Mouse (Mus musculus) hindbrain, embryonic 13.5 days (tissue): ENCODE results near the gene Mettl15. TPM values are rescaled to one million over a fixed set of nuclear protein-coding genes. Genes with fewer than 3 reads are reported as not detected.
"Not testable (repeated sequence)": the region's sequence is repeated elsewhere in the genome, so short reads cannot be mapped to it uniquely, and the experiment has no call there.

Experiments used
- ATAC-seq: fragments of 200-750 bp; cut with Nextera tagmentation; 2 replicates; pipeline ENCODE4 v1.8.0; 2017; ENCODE audit warnings: moderate TSS enrichment; ENCODE audit not compliant: low FRiP score
- H3K27ac ChIP-seq: fragments of 300-500 bp; sonication (generic); 2 replicates; pipeline ENCODE4 v1.5.1; 2015; ENCODE audit warnings: inconsistent platforms, mild to moderate bottlenecking, moderate library complexity
- H3K27me3 ChIP-seq: fragments of 300-500 bp; sonication (generic); 2 replicates; pipeline ENCODE4 v1.6.1; 2015; ENCODE audit warnings: mild to moderate bottlenecking, inconsistent platforms
- H3K36me3 ChIP-seq: fragments of 300-500 bp; sonication (generic); 2 replicates; pipeline ENCODE4 v1.6.1; 2015; ENCODE audit warnings: mild to moderate bottlenecking, inconsistent platforms
- H3K4me1 ChIP-seq: fragments of 300-500 bp; sonication (generic); replicated peaks from 2 replicates; pipeline ENCODE4 v1.6.1; 2015; ENCODE audit warnings: inconsistent platforms
- H3K4me2 ChIP-seq: fragments of 300-500 bp; sonication (generic); 2 replicates; pipeline ENCODE4 v1.6.1; 2015; ENCODE audit warnings: inconsistent platforms, mild to moderate bottlenecking, moderate library complexity
- H3K4me3 ChIP-seq: fragments of 300-500 bp; sonication (generic); 2 replicates; pipeline ENCODE4 v1.5.1; 2015; ENCODE audit warnings: mild to moderate bottlenecking, inconsistent platforms
- H3K9ac ChIP-seq: fragments of 300-500 bp; sonication (generic); 2 replicates; pipeline ENCODE4 v1.6.1; 2015; ENCODE audit warnings: mild to moderate bottlenecking, inconsistent platforms
- H3K9me3 ChIP-seq: fragments of 300-500 bp; sonication (generic); 2 replicates; pipeline ENCODE4 v1.6.1; 2016; ENCODE audit warnings: inconsistent platforms
- WGBS: fragments of 180-500 bp; shearing (Covaris S2); methylation state at CpG from one replicate; pipeline ENCODE4 v1.1.7; 2015; 5-methylcytosine and 5-hydroxymethylcytosine counted together
- polyA plus RNA-seq: library from polyadenylated mRNA; unstranded; fragments of >200 nt; fragmentation: Nextera tagmentation; extraction: Ambion mirVana; gene quantifications from 2 replicates; pipeline ENCODE4 v1.2.1, GENCODE M21; 2015

The Mettl15 gene
- polyA plus RNA-seq, 1 experiment from 2014 or later = 7.6 TPM

- H3K36me3 ChIP-seq = no peaks in the 10 kb centered on the region
- WGBS = 92% methylated on average over 1 of the region's 1 CpGs
- H3K4me2 ChIP-seq = no peak overlapping the region
- ATAC-seq = no peak
- no peaks in the 10 kb centered on the region for H3K9me3 ChIP-seq
- H3K27ac ChIP-seq = no peak overlapping the region
- no peak overlapping the region for H3K9ac ChIP-seq
- H3K27me3 ChIP-seq = no peaks in the 10 kb centered on the region
- H3K4me3 ChIP-seq = no peak overlapping the region
- no peaks in the 10 kb centered on the region for H3K4me1 ChIP-seq
Measured at GRCm38 (mm10) chr2:109262779-109263178, 17.8 kb downstream of the Mettl15 start.

DNA sequence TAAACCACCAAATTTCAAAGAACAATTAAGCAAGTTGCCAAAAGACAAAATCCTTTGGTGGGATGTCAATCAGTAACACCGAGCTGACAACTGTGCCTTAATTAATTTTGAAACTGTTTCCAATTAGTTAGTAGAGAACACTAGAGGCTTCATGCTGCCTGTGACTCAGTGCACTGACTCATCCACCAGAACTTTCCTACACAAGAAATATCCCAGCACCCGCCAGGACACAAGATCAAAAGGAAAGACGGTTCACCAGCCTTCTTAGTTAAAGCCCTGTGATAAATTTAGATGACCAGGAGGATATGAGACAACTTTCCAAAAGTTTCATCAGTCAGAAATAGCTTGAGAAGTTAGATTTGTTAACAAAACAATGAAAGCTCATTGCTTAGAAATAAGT, 38.6 kb downstream of the Mettl15 start:
- Histone ChIP-seq H3K36me3 (no peaks in the 10 kb centered on the region), H3K27ac (no peak overlapping the region), H3K9ac (no peak overlapping the region), H3K9me3 (no peaks in the 10 kb centered on the region), H3K4me3 (no peak overlapping the region), H3K4me2 (no peak overlapping the region), H3K4me1 (no peaks in the 10 kb centered on the region), H3K27me3 (no peaks in the 10 kb centered on the region)
- ATAC-seq = no peak
- 71% methylated on average over 3 of the region's 3 CpGs for WGBS

DNA sequence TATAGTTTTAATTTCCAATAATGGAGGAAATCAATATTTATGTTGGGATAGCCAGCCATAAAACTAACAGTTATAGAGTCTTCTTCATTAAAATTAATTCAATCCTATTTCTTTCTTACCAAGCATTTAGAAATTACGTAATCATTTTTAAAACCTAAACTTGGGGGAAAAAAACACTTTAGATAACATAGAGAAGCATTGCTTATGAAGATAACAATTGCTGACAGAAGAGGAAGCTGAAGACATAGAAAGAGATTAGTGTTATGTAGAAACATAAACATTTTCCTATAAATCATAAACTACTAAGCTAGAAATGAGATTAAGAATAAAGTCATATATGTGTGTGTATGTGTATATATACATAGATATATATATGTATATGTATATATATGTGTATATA, 44.8 kb downstream of the Mettl15 start:
- no peaks in the 10 kb centered on the region for H3K4me1 ChIP-seq
- H3K27me3 ChIP-seq = no peaks in the 10 kb centered on the region
- no peak overlapping the region for H3K4me3 ChIP-seq
- H3K9me3 ChIP-seq = no peaks in the 10 kb centered on the region
- no peak overlapping the region for H3K4me2 ChIP-seq
- H3K9ac ChIP-seq = no peak overlapping the region
- no peaks in the 10 kb centered on the region for H3K36me3 ChIP-seq
- H3K27ac ChIP-seq = no peak overlapping the region
- ATAC-seq = no peak
- 96% methylated on average over 1 of the region's 1 CpGs for WGBS

DNA sequence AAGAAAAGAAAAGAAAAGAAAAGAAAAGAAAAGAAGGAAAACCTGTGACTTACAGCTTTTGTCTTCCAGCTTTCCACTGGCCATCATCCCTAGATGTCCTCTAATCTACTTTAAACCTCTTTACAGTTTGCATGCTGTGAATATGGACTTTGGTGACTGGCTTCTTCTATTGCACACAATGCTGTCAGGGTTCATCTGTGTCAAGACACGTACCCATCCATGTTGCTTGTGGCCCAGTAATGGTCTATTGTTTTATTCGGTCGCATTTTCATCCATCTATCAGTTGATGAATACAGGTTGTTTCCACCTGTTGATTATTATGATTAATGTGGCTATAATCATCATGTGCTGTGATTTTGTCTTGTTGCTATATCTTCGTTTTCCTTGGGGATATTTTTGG, 46.7 kb downstream of the Mettl15 start:
- ATAC-seq = no peak
- Histone ChIP-seq H3K27me3 (no peaks in the 10 kb centered on the region), H3K27ac (no peak overlapping the region), H3K9me3 (no peaks in the 10 kb centered on the region), H3K9ac (no peak overlapping the region), H3K36me3 (no peaks in the 10 kb centered on the region), H3K4me3 (no peak overlapping the region), H3K4me2 (no peak overlapping the region), H3K4me1 (no peaks in the 10 kb centered on the region)
- 83% methylated on average over 4 of the region's 4 CpGs for WGBS

GRCm38 (mm10) chr2:109230443-109230842, 50.1 kb downstream of the Mettl15 start:
- Histone ChIP-seq H3K9me3 (no peaks in the 10 kb centered on the region), H3K9ac (no peak overlapping the region), H3K4me2 (no peak overlapping the region), H3K4me1 (no peaks in the 10 kb centered on the region), H3K27ac (no peak overlapping the region), H3K36me3 (no peaks in the 10 kb centered on the region), H3K27me3 (no peaks in the 10 kb centered on the region), H3K4me3 (no peak overlapping the region)
- ATAC-seq = no peak

DNA sequence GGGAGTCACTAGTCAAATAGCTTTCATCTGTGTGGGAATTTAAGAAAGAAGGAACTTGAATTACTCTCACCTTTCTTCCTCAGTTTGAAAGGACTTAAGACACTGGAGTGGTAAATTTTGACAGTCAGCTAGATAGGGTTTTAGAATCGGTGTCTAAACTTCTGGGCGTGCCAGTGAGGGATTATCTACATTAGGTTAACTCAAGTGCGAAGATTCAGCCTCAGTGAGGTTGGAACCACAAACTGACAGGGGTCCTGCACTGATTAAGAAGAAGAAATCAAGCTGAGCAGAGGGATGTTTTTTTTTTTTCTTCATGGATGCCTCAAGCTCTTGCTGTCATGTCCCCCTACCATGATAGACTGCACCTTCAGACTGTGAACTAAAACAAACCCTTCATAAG, 53.4 kb downstream of the Mettl15 start:
- Histone ChIP-seq H3K9ac (no peak overlapping the region), H3K36me3 (no peaks in the 10 kb centered on the region), H3K4me2 (no peak overlapping the region), H3K4me1 (no peaks in the 10 kb centered on the region), H3K4me3 (no peak overlapping the region), H3K9me3 (no peaks in the 10 kb centered on the region), H3K27ac (no peak overlapping the region), H3K27me3 (no peaks in the 10 kb centered on the region)
- 77% methylated on average over 3 of the region's 3 CpGs for WGBS
- ATAC-seq = no peak

DNA sequence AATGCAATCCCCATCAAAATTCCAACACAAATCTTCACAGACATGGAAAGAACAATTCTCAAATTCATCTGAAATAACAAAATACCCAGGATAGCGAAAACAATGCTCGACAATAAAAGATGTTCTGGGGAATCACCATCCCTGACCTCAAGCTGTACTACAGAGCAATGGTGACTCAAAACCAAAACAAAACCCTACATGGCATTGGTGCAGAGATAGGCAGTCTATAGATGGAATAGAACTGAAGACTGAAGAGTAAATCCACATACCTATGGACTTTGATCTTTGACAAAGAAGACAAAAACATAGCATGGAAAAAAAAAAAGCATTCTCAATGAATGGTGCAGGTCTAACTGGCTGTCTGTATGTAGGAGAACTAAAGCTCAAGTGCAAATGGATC, 59.1 kb downstream of the Mettl15 start:
- Histone ChIP-seq H3K36me3 (no peaks in the 10 kb centered on the region), H3K27me3 (no peaks in the 10 kb centered on the region), H3K9ac (no peak overlapping the region), H3K4me1 (no peaks in the 10 kb centered on the region), H3K4me3 (no peak overlapping the region), H3K9me3 (no peaks in the 10 kb centered on the region), H3K4me2 (no peak overlapping the region), H3K27ac (no peak overlapping the region)
- ATAC-seq = no peak
- WGBS = 99% methylated on average over 2 of the region's 2 CpGs

DNA sequence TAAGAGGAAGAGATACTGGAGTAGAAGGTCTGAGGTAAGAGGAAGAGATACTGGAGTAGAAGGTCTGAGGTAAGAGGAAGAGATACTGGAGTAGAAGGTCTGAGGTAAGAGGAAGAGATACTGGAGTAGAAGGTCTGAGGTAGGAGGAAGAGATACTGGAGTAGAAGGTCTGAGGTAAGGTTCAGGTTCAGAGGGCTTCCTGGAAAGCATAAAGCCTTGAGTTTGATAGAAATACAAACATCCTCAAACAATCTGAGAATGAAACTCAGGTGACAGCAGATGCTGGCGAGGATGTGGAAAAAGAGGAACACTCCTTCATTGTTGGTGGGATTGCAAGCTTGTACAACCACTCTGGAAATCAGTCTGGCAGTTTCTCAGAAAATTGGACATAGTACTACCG, 63.9 kb downstream of the Mettl15 start:
- H3K4me3 ChIP-seq, H3K27ac ChIP-seq, H3K4me2 ChIP-seq, H3K36me3 ChIP-seq, H3K9me3 ChIP-seq, H3K27me3 ChIP-seq, H3K4me1 ChIP-seq, ATAC-seq, H3K9ac ChIP-seq: not testable (repeated sequence)
- WGBS = 87% methylated on average over 2 of the region's 2 CpGs

DNA sequence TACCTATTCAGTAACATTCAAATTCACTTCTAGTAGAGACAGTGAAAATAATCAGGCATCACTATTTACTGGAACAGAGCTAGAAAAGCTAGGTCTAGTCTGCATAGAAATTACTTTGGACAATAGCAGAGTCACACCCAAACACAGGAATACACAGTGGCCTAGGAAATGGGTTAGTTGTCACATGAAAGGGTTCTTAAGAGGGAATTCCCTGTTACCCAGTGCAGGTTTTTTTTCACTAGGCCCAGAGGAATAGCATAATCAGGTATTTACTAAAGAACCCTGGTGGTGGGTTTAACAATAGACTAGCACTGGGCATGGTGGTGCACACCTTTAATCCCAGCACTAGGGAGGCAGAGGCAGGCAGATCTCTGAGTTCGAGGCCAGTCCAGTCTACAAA, 69.9 kb downstream of the Mettl15 start:
- 96% methylated on average over 1 of the region's 1 CpGs for WGBS
- H3K36me3 ChIP-seq, H3K4me3 ChIP-seq, H3K27ac ChIP-seq, ATAC-seq, H3K4me2 ChIP-seq, H3K9ac ChIP-seq, H3K9me3 ChIP-seq, H3K27me3 ChIP-seq, H3K4me1 ChIP-seq: not testable (repeated sequence)

- H3K4me3 ChIP-seq = no peak overlapping the region
- no peak overlapping the region for H3K9ac ChIP-seq
- no peaks in the 10 kb centered on the region for H3K4me1 ChIP-seq
- no peak overlapping the region for H3K4me2 ChIP-seq
- no peaks in the 10 kb centered on the region for H3K27me3 ChIP-seq
- no peak overlapping the region for H3K27ac ChIP-seq
- no peaks in the 10 kb centered on the region for H3K9me3 ChIP-seq
- H3K36me3 ChIP-seq = no peaks in the 10 kb centered on the region
- WGBS = 86% methylated on average over 2 of the region's 2 CpGs
- no peak for ATAC-seq
Measured at GRCm38 (mm10) chr2:109208032-109208431, 72.5 kb downstream of the Mettl15 start.

DNA sequence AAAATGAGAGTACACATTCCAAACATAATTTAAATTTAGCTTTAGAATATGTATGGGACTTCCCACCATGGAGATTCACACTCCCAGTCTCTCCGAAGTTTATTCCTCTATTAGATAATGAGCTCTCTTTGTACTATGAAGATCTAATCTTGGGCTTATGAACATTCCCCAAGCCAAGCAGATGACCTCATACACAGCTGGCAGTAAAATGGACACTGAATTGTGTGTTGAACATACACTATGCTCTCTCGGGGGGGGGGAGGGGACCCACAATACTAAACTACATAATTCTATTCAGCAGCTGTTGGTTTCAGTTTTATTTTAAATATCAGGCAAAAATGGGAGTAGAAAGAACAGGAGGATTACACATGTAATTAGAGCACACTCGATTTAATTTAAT, 97.6 kb downstream of the Mettl15 start:
- ATAC-seq = no peak
- 84% methylated on average over 3 of the region's 3 CpGs for WGBS
- Histone ChIP-seq H3K4me1 (no peaks in the 10 kb centered on the region), H3K27ac (no peak overlapping the region), H3K27me3 (no peaks in the 10 kb centered on the region), H3K9me3 (no peaks in the 10 kb centered on the region), H3K36me3 (no peaks in the 10 kb centered on the region), H3K4me3 (no peak overlapping the region), H3K4me2 (no peak overlapping the region), H3K9ac (no peak overlapping the region)

GRCm38 (mm10) chr2:109158509-109158908, 122.0 kb downstream of the Mettl15 start:
- WGBS = 81% methylated on average over 1 of the region's 1 CpGs
- H3K36me3 ChIP-seq = no peaks in the 10 kb centered on the region
- H3K4me1 ChIP-seq = 0 out of 2 replicates have a peak, but pooled peaks cover 3% of the 10 kb centered on the region
- H3K27ac ChIP-seq = no peak overlapping the region
- no peaks in the 10 kb centered on the region for H3K27me3 ChIP-seq
- H3K9ac ChIP-seq = no peak overlapping the region
- no peak overlapping the region for H3K4me3 ChIP-seq
- H3K9me3 ChIP-seq = no peaks in the 10 kb centered on the region
- no peak for ATAC-seq
- H3K4me2 ChIP-seq = no peak overlapping the region

DNA sequence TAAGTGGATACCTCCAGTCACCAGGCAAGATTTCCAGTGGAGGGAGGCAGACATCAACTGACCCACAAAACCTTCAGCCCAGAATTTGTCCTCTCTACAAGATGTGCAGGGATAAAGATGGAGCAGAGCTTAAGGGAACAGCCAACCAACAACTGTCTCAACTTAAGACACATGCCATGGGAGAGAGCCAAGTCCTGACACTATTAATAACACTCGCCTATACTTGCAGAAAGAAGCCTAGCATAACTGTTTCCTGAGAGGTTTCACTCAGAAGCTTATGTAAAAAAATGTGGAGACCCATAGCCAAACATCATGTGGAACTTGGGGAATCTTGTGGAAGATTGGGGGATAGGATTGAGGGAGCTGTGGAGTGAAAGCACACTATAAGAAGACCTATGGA, 124.4 kb downstream of the Mettl15 start:
- Histone ChIP-seq H3K4me1 (0 out of 2 replicates have a peak, but pooled peaks cover 5% of the 10 kb centered on the region), H3K27ac (no peak overlapping the region), H3K9me3 (no peaks in the 10 kb centered on the region), H3K4me3 (no peak overlapping the region), H3K4me2 (no peak overlapping the region), H3K36me3 (no peaks in the 10 kb centered on the region), H3K9ac (no peak overlapping the region), H3K27me3 (no peaks in the 10 kb centered on the region)
- ATAC-seq = no peak
- 89% methylated on average over 1 of the region's 1 CpGs for WGBS
